Mouse (Mus musculus) thymus, postnatal 0 days (tissue): ENCODE results near the gene Cnep1r1. TPM values are rescaled to one million over a fixed set of nuclear protein-coding genes. Genes with fewer than 3 reads are reported as not detected.

Source experiments
- DNase-seq: peaks from one replicate; pipeline ENCODE4 v3.0.0-alpha.2; 2015; ENCODE audit warnings: low spot score
- polyA plus RNA-seq: library from polyadenylated mRNA; unstranded; fragments of >200 nt; fragmentation: Nextera tagmentation; extraction: Ambion mirVana; gene quantifications from 2 replicates; pipeline ENCODE4 v1.2.1, GENCODE M21; 2015

Cnep1r1 gene
- polyA plus RNA-seq, result 45.0 and 51.3 TPM in 2 replicates

- DNase-seq, result peak; percentile 97
Measured at GRCm38 (mm10) chr8:88118456-88119036, at the start of gene Cnep1r1. TSS of gene Cnep1r1 (plus strand) at chr8:88118769.

- no peak for DNase-seq
Measured at GRCm38 (mm10) chr8:88082183-88082582, 36.4 kb upstream of the Cnep1r1 start.

- DNase-seq, result no peak
Measured at GRCm38 (mm10) chr8:88088006-88088405, 30.6 kb upstream of the Cnep1r1 start.

GRCm38 (mm10) chr8:88091661-88092060 lies 26.9 kb upstream of the Cnep1r1 start:
- DNase-seq, result no peak

- no peak for DNase-seq
Measured at GRCm38 (mm10) chr8:88093367-88093766, 25.2 kb upstream of the Cnep1r1 start.

- DNase-seq, result no peak
Measured at GRCm38 (mm10) chr8:88098856-88099255, 19.7 kb upstream of the Cnep1r1 start.

GRCm38 (mm10) chr8:88099526-88099925 lies 19.0 kb upstream of the Cnep1r1 start:
- DNase-seq, result peak; percentile 34

- no peak for DNase-seq
Measured at GRCm38 (mm10) chr8:88109241-88109640, 9.3 kb upstream of the Cnep1r1 start.

GRCm38 (mm10) chr8:88119076-88119475 lies 507 bp downstream of the Cnep1r1 start:
- DNase-seq, result no peak

GRCm38 (mm10) chr8:88124850-88125249 lies 6.3 kb downstream of the Cnep1r1 start:
- no peak for DNase-seq

GRCm38 (mm10) chr8:88129397-88129796 lies 10.8 kb downstream of the Cnep1r1 start:
- DNase-seq, result no peak

- DNase-seq, result no peak
Measured at GRCm38 (mm10) chr8:88130754-88131317, 12.3 kb downstream of the Cnep1r1 start.

GRCm38 (mm10) chr8:88137748-88138484 lies 19.3 kb downstream of the Cnep1r1 start, which contains the start of gene Heatr3:
TSS of gene Heatr3 (plus strand) at chr8:88137855.
- peak; percentile 82 for DNase-seq

- DNase-seq, result no peak
Measured at GRCm38 (mm10) chr8:88139256-88139655, 20.7 kb downstream of the Cnep1r1 start.

GRCm38 (mm10) chr8:88141629-88142028 lies 23.1 kb downstream of the Cnep1r1 start:
- DNase-seq, result no peak

- DNase-seq, result no peak
Measured at GRCm38 (mm10) chr8:88144041-88144440, 25.5 kb downstream of the Cnep1r1 start.

GRCm38 (mm10) chr8:88150910-88151371 lies 32.4 kb downstream of the Cnep1r1 start:
- DNase-seq, result no peak

- DNase-seq, result no peak
Measured at GRCm38 (mm10) chr8:88160237-88160995, 41.8 kb downstream of the Cnep1r1 start.

- peak; percentile 72 for DNase-seq
Measured at GRCm38 (mm10) chr8:88161439-88161838, 42.9 kb downstream of the Cnep1r1 start.

- no peak for DNase-seq
Measured at GRCm38 (mm10) chr8:88175264-88175663, 56.7 kb downstream of the Cnep1r1 start.

- DNase-seq, result no peak
Measured at GRCm38 (mm10) chr8:88177291-88177690, 58.7 kb downstream of the Cnep1r1 start.

GRCm38 (mm10) chr8:88183121-88183520 lies 64.6 kb downstream of the Cnep1r1 start:
- DNase-seq, result no peak
